Mouse (Mus musculus) kidney, adult 11 months (tissue): ENCODE measurements around the gene Susd4.
A peak's percentile ranks its signal among the peaks of the same experiment; 100 is the strongest.

Source experiments
- DNase-seq: peaks from one replicate; pipeline ENCODE4 v3.0.0; 2022

The Susd4 gene

GRCm38 (mm10) chr1:182787030-182787429 is 23.4 kb downstream of the Susd4 start:
- DNase-seq, result no peak

GRCm38 (mm10) chr1:182788896-182789295 is 25.2 kb downstream of the Susd4 start:
- no peak for DNase-seq

- peak; percentile 65 for DNase-seq
Measured at GRCm38 (mm10) chr1:182792521-182793071, 28.9 kb downstream of the Susd4 start.

GRCm38 (mm10) chr1:182794221-182794620 is 30.6 kb downstream of the Susd4 start:
- no peak for DNase-seq

- no peak for DNase-seq
Measured at GRCm38 (mm10) chr1:182794628-182795027, 31.0 kb downstream of the Susd4 start.

- DNase-seq, result no peak
Measured at GRCm38 (mm10) chr1:182797048-182797447, 33.4 kb downstream of the Susd4 start.

- DNase-seq, result no peak
Measured at GRCm38 (mm10) chr1:182801590-182801989, 37.9 kb downstream of the Susd4 start.

- no peak for DNase-seq
Measured at GRCm38 (mm10) chr1:182802891-182803290, 39.2 kb downstream of the Susd4 start.

GRCm38 (mm10) chr1:182813991-182814390 is 50.3 kb downstream of the Susd4 start:
- DNase-seq, result no peak

GRCm38 (mm10) chr1:182814566-182814965 is 50.9 kb downstream of the Susd4 start:
- no peak for DNase-seq

GRCm38 (mm10) chr1:182817106-182817505 is 53.4 kb downstream of the Susd4 start:
- DNase-seq, result no peak

- no peak for DNase-seq
Measured at GRCm38 (mm10) chr1:182817624-182818023, 54.0 kb downstream of the Susd4 start.

- no peak for DNase-seq
Measured at GRCm38 (mm10) chr1:182818931-182819330, 55.3 kb downstream of the Susd4 start.

- DNase-seq, result no peak
Measured at GRCm38 (mm10) chr1:182822729-182823128, 59.1 kb downstream of the Susd4 start.

- no peak for DNase-seq
Measured at GRCm38 (mm10) chr1:182823723-182824421, 60.2 kb downstream of the Susd4 start.

- DNase-seq, result no peak
Measured at GRCm38 (mm10) chr1:182826557-182826956, 62.9 kb downstream of the Susd4 start.

- DNase-seq, result no peak
Measured at GRCm38 (mm10) chr1:182838061-182838460, 74.4 kb downstream of the Susd4 start.

GRCm38 (mm10) chr1:182839332-182839929 is 75.8 kb downstream of the Susd4 start:
- DNase-seq, result no peak

- DNase-seq, result no peak
Measured at GRCm38 (mm10) chr1:182840011-182840410, 76.4 kb downstream of the Susd4 start.

GRCm38 (mm10) chr1:182840606-182841005 is 76.9 kb downstream of the Susd4 start:
- no peak for DNase-seq

GRCm38 (mm10) chr1:182849556-182849955 is 85.9 kb downstream of the Susd4 start:
- DNase-seq, result no peak

GRCm38 (mm10) chr1:182850080-182850479 is 86.4 kb downstream of the Susd4 start:
- DNase-seq, result no peak

- DNase-seq, result no peak
Measured at GRCm38 (mm10) chr1:182852158-182852557, 88.5 kb downstream of the Susd4 start.

- no peak for DNase-seq
Measured at GRCm38 (mm10) chr1:182856636-182857035, 93.0 kb downstream of the Susd4 start.
